Mouse (Mus musculus): ENCODE data around the gene Ugt1a2.

Gene Ugt1a2

GRCm38 (mm10) chr1:88258881-88259642 lies 58.7 kb downstream of the Ugt1a2 start:
- peak; percentile 87 to 88 for DNase-seq

GRCm38 (mm10) chr1:88259643-88260024 lies 59.2 kb downstream of the Ugt1a2 start:
- DNase-seq = peak in 1 of 2 experiments; percentile 51

GRCm38 (mm10) chr1:88260114-88260513 lies 59.7 kb downstream of the Ugt1a2 start:
- DNase-seq = peak; percentile 73 to 79

- DNase-seq = peak in 1 of 2 experiments; percentile 50
Measured at GRCm38 (mm10) chr1:88260604-88261377, 60.4 kb downstream of the Ugt1a2 start.

GRCm38 (mm10) chr1:88261706-88262105 lies 61.3 kb downstream of the Ugt1a2 start:
- peak; percentile 35 to 46 for DNase-seq

- peak; percentile 76 for DNase-seq
Measured at GRCm38 (mm10) chr1:88262255-88262654, 61.9 kb downstream of the Ugt1a2 start.

- peak; percentile 25 to 30 for DNase-seq
Measured at GRCm38 (mm10) chr1:88262961-88263360, 62.6 kb downstream of the Ugt1a2 start.

GRCm38 (mm10) chr1:88263778-88264177 lies 63.4 kb downstream of the Ugt1a2 start:
- peak in 1 of 2 experiments; percentile 9 for DNase-seq

- peak in 1 of 2 experiments; percentile 16 for DNase-seq
Measured at GRCm38 (mm10) chr1:88264237-88264868, 64.0 kb downstream of the Ugt1a2 start.

GRCm38 (mm10) chr1:88264869-88265240 lies 64.5 kb downstream of the Ugt1a2 start:
- DNase-seq = peak; percentile 62 to 71

GRCm38 (mm10) chr1:88266123-88266522 lies 65.7 kb downstream of the Ugt1a2 start:
- DNase-seq = no peak

GRCm38 (mm10) chr1:88267489-88267888 lies 67.1 kb downstream of the Ugt1a2 start:
- no peak for DNase-seq

GRCm38 (mm10) chr1:88268070-88268469 lies 67.7 kb downstream of the Ugt1a2 start:
- DNase-seq = no peak

Data from cerebellum, postnatal 10 days (tissue).